Comparison of ENCODE assay signal across 51 mouse cellular contexts in the genomic region with DNA sequence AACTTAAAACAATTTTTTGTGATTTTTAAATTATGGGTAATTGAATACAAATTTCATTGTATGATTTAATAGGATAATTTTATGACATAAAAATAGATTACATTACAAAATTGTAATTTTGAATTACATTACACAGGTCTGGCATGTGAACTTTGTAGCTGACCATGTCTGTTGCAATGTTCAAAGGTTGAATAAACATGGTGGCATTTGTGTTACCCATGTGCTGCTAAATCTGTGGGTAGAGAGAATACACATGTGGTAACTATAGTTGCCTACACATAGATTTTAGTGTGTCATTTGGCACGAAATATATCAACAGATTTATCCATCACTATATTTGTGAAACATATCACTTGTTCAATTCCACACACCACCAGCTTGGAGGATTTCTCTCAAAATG. TPM values are rescaled to one million over a fixed set of nuclear protein-coding genes. Genes with fewer than 3 reads are reported as not detected.
"Had no signal": no experiment of that assay in that cellular context is flagged by ENCODE, and none has a peak within 500 bp of the region (broad histone marks: within the 10 kb centered on the region; RNA-seq: fewer than 3 reads in every experiment).

No protein-coding gene starts in this region.

- H3K27me3 ChIP-seq: heart, embryonic 12.5 days; heart, embryonic 13.5 days; heart, embryonic 15.5 days; hindbrain, embryonic 12.5 days; hindbrain, embryonic 13.5 days; hindbrain, embryonic 15.5 days; intestine, embryonic 15.5 days; kidney, embryonic 15.5 days had no signal

- H3K36me3 ChIP-seq: heart, embryonic 10.5 days; heart, embryonic 12.5 days; heart, embryonic 13.5 days; heart, embryonic 15.5 days; hindbrain, embryonic 10.5 days; hindbrain, embryonic 12.5 days; hindbrain, embryonic 13.5 days; hindbrain, embryonic 15.5 days; intestine, embryonic 15.5 days; kidney, embryonic 15.5 days had no signal

- H3K4me2 ChIP-seq: heart, embryonic 11.5 days; heart, embryonic 12.5 days; heart, embryonic 13.5 days; heart, embryonic 15.5 days; hindbrain, embryonic 12.5 days; hindbrain, embryonic 13.5 days; hindbrain, embryonic 14.5 days; hindbrain, embryonic 15.5 days; intestine, embryonic 15.5 days; kidney, embryonic 15.5 days had no signal

- H3K27ac ChIP-seq: heart, embryonic 10.5 days; heart, embryonic 13.5 days; heart, embryonic 15.5 days; hindbrain, embryonic 10.5 days; hindbrain, embryonic 12.5 days; hindbrain, embryonic 13.5 days; hindbrain, embryonic 14.5 days; hindbrain, embryonic 15.5 days; hindbrain, postnatal 0 days; intestine, embryonic 15.5 days; kidney, embryonic 15.5 days; kidney, postnatal 0 days; layer of hippocampus, adult 2 months had no signal

- H3K9ac ChIP-seq: heart, embryonic 12.5 days; heart, embryonic 13.5 days; heart, embryonic 15.5 days; hindbrain, embryonic 12.5 days; hindbrain, embryonic 13.5 days; hindbrain, embryonic 14.5 days; hindbrain, embryonic 15.5 days; intestine, embryonic 15.5 days; kidney, embryonic 15.5 days had no signal

- DNase-seq: heart, postnatal 10 days; heart, postnatal 14 days; heart, postnatal 36 days; heart, postnatal 4 days; kidney, adult 11 months; kidney, adult 18-20 months; kidney, adult 2 months; kidney, adult 8-10 months; kidney, adult 9 months; kidney, postnatal 10 days; kidney, postnatal 14 days; kidney, postnatal 25 days; kidney, postnatal 36 days; kidney, postnatal 4 days; layer of hippocampus, adult 9-11 months; layer of hippocampus, postnatal 36 days had no signal

- H3K4me3 ChIP-seq: heart, embryonic 10.5 days; heart, embryonic 12.5 days; heart, embryonic 13.5 days; heart, embryonic 15.5 days; hindbrain, embryonic 10.5 days; hindbrain, embryonic 12.5 days; hindbrain, embryonic 13.5 days; hindbrain, embryonic 15.5 days; intestine, embryonic 15.5 days; kidney, embryonic 15.5 days; layer of hippocampus, adult 2 months had no signal

- ATAC-seq: hindbrain, embryonic 16.5 days; hindbrain, postnatal 0 days; inflammation-experienced regulatory T-cells, adult 6 months; intestine, embryonic 15.5 days; intestine, embryonic 16.5 days; intestine, postnatal 0 days had no signal

- H3K4me1 ChIP-seq: heart, embryonic 10.5 days; heart, embryonic 12.5 days; heart, embryonic 13.5 days; heart, embryonic 15.5 days; hindbrain, embryonic 10.5 days; hindbrain, embryonic 12.5 days; hindbrain, embryonic 13.5 days; hindbrain, embryonic 15.5 days; intestine, embryonic 15.5 days; kidney, embryonic 15.5 days had no signal

- H3K9me3 ChIP-seq: heart, embryonic 10.5 days; heart, embryonic 12.5 days; heart, embryonic 13.5 days; heart, embryonic 15.5 days; hindbrain, embryonic 10.5 days; hindbrain, embryonic 12.5 days; hindbrain, embryonic 13.5 days; hindbrain, embryonic 15.5 days; intestine, embryonic 15.5 days; kidney, embryonic 15.5 days had no signal

RNA-seq across cellular contexts. Expression of gene Zfp352, which starts 44.6 kb away (rescaled TPM):
- total RNA-seq: heart, adult 8-10 months; heart, postnatal 10 days; heart, postnatal 14 days; heart, postnatal 25 days; heart, postnatal 36 days; heart, postnatal 4 days; hematopoietic stem cell, adult 5-6 weeks; hindbrain, postnatal 0 days; layer of hippocampus, adult 18-20 months; layer of hippocampus, adult 2 months; layer of hippocampus, adult 8-10 months; layer of hippocampus, postnatal 10 days; layer of hippocampus, postnatal 14 days; layer of hippocampus, postnatal 25 days; layer of hippocampus, postnatal 36 days had no signal
- polyA plus RNA-seq: heart, embryonic 10.5 days; heart, embryonic 11.5 days; heart, embryonic 12.5 days; heart, embryonic 13.5 days; heart, embryonic 14.5 days; heart, embryonic 15.5 days; heart, embryonic 16.5 days; heart, postnatal 0 days; hindbrain, embryonic 10.5 days; hindbrain, embryonic 11.5 days; hindbrain, embryonic 12.5 days; hindbrain, embryonic 13.5 days; hindbrain, embryonic 14.5 days; hindbrain, embryonic 15.5 days; hindbrain, embryonic 16.5 days; hindbrain, postnatal 0 days; inflammation-experienced regulatory T-cells, adult 6 months; intestine, embryonic 14.5 days; intestine, embryonic 15.5 days; intestine, embryonic 16.5 days; intestine, postnatal 0 days; kidney, adult 2 months; kidney, embryonic 14.5 days; kidney, embryonic 15.5 days; kidney, embryonic 16.5 days; kidney, postnatal 0 days; large intestine, adult 2 months had no signal
